Mouse (Mus musculus): ENCODE data around the gene Ltc4s. TPM values are rescaled to one million over a fixed set of nuclear protein-coding genes. Genes with fewer than 3 reads are reported as not detected.

The Ltc4s gene
- polyA plus RNA-seq (2012; rRNA removed; ENCODE audit: low replicate concordance): 196 and 578 TPM in 2 replicates

GRCm38 (mm10) chr11:50238324-50238723 is at the start of gene Ltc4s:
TSS of gene Ltc4s (minus strand) at chr11:50238616.

GRCm38 (mm10) chr11:50210505-50211151 is 27.8 kb downstream of the Ltc4s start, which contains the start of the genes Sqstm1 and Mgat4b:
TSS of gene Sqstm1 (minus strand) at chr11:50210827.
TSS of gene Mgat4b (plus strand) at chr11:50210890.

Other genes with a start within 250 kb of the Ltc4s start
- 46.4 and 70.9 TPM in 2 replicates for gene Rnf130, start 213.3 kb downstream of the Ltc4s start, polyA plus RNA-seq (2012; rRNA removed; ENCODE audit: low replicate concordance)
- gene Tbc1d9b, start 107.2 kb downstream of the Ltc4s start, polyA plus RNA-seq (2012; rRNA removed; ENCODE audit: low replicate concordance): 82.0 and 84.1 TPM in 2 replicates
- 9.3 and 13.9 TPM in 2 replicates for gene Mrnip, start 64.2 kb downstream of the Ltc4s start, polyA plus RNA-seq (2012; rRNA removed; ENCODE audit: low replicate concordance)
- gene Sqstm1, start 27.8 kb downstream of the Ltc4s start, polyA plus RNA-seq (2012; rRNA removed; ENCODE audit: low replicate concordance): 261 TPM in 2 replicates
- 112 and 147 TPM in 2 replicates for gene Mgat4b, start 27.7 kb downstream of the Ltc4s start, polyA plus RNA-seq (2012; rRNA removed; ENCODE audit: low replicate concordance)
- gene Maml1, start 53.7 kb upstream of the Ltc4s start, polyA plus RNA-seq (2012; rRNA removed; ENCODE audit: low replicate concordance): 11.4 and 25.9 TPM in 2 replicates
- gene Canx, start 87.1 kb upstream of the Ltc4s start, polyA plus RNA-seq (2012; rRNA removed; ENCODE audit: low replicate concordance): 48.7 and 71.6 TPM in 2 replicates
- gene Cby3, start 115.8 kb upstream of the Ltc4s start, polyA plus RNA-seq (2012; rRNA removed; ENCODE audit: low replicate concordance): 0.33 TPM in 1 of 2 replicates, not detected in the other
- gene Hnrnph1, start 138.4 kb upstream of the Ltc4s start, polyA plus RNA-seq (2012; rRNA removed; ENCODE audit: low replicate concordance): 52.9 and 126 TPM in 2 replicates
- gene Rufy1, start 192.5 kb upstream of the Ltc4s start, polyA plus RNA-seq (2012; rRNA removed; ENCODE audit: low replicate concordance): 15.4 and 17.6 TPM in 2 replicates

Measured in subcutaneous adipose tissue, adult 2 months (tissue).